Mouse (Mus musculus): ENCODE measurements at regions not wholly inside any gene's neighbourhood (a gene's known extent, or its start where the extent isn't known, plus 50 kb on each side); places are given as distances from the start of the nearest gene placed in this dataset.

DNA sequence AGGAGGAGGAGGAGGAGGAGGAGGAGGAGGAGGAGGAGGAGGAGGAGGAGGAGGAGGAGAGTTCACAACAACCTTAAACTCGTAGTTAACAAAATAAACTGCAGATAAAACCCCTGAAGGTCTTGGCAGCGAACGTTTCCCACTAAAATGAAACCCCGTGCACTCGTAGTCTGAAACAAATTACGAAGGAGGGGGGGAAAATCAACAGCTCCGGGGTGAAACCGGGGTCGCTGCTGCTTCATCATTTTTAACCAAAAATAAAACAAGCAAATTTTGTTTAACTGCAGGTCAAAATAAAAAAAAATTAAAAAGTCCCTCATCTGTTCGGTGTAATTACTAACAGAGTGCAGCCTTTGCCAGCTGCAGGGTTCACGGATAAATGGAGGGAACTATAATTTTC lies 456.5 kb upstream of the Nr2f2 start:
- TF ChIP-seq CTCF (IDR thresholded peaks at IDR 0.05; ENCODE audit: insufficient read depth, low read depth, low read length), result no peak
- no peak for TF ChIP-seq POLR2A (IDR thresholded peaks at IDR 0.05; ENCODE audit: insufficient read depth, low read depth, low read length)
